Mouse (Mus musculus) spleen, adult 2 months (tissue): ENCODE data around the gene Hsd17b1. TPM values are rescaled to one million over a fixed set of nuclear protein-coding genes. Genes with fewer than 3 reads are reported as not detected.

Source experiments
- DNase-seq, 2 experiments: peaks; one replicate each; pipeline versions ENCODE4 v3.0.0 to v3.0.0-alpha.2; 2012 to 2021; ENCODE audit warnings: low spot score in 2 of 2, low read depth in 1 of 2
- H3K27ac ChIP-seq: fragments of 200-500 bp; 2 replicates; pipeline ENCODE4 v1.5.1; 2012; ENCODE audit warnings: low read length, inconsistent platforms; ENCODE audit not compliant: insufficient read depth
- H3K27me3 ChIP-seq: fragments of 200-500 bp; 2 replicates; pipeline ENCODE4 v1.6.1; 2012; ENCODE audit warnings: mild to moderate bottlenecking, moderate library complexity, low read length, inconsistent platforms; ENCODE audit not compliant: control insufficient read depth, insufficient read depth
- H3K36me3 ChIP-seq: fragments of 200-500 bp; 2 replicates; pipeline ENCODE4 v1.6.1; 2012; ENCODE audit warnings: mild to moderate bottlenecking, low read length, inconsistent platforms; ENCODE audit not compliant: control insufficient read depth, insufficient read depth
- H3K4me1 ChIP-seq: fragments of 200-500 bp; 2 replicates; pipeline ENCODE4 v1.6.1; 2011; ENCODE audit warnings: inconsistent platforms; ENCODE audit not compliant: control insufficient read depth, insufficient read depth, insufficient read length
- H3K4me3 ChIP-seq: fragments of 200-500 bp; 2 replicates; pipeline ENCODE4 v1.5.1; 2011; ENCODE audit warnings: mild to moderate bottlenecking, inconsistent platforms; ENCODE audit not compliant: insufficient read depth, insufficient read length; ENCODE audit errors: extremely low read depth
- CTCF ChIP-seq: fragments of 200-500 bp; IDR thresholded peaks from 2 replicates; pipeline ENCODE4 v1.5.1; 2011; ENCODE audit warnings: mild to moderate bottlenecking, inconsistent platforms; ENCODE audit not compliant: insufficient read depth, insufficient read length, insufficient replicate concordance; ENCODE audit errors: extremely low read depth
- POLR2A ChIP-seq: fragments of 200-500 bp; IDR thresholded peaks from 2 replicates; pipeline ENCODE4 v1.6.1; 2011; ENCODE audit warnings: low read depth, low read length, inconsistent platforms
- WGBS: fragments of 180-500 bp; shearing (Covaris S2); methylation state at CpG from one replicate; pipeline ENCODE4 v1.1.7; 2018; 5-methylcytosine and 5-hydroxymethylcytosine counted together
- polyA plus RNA-seq: library from polyadenylated mRNA; depleted of rRNA; stranded (reverse); fragments of >200 nt; gene quantifications from 2 replicates; pipeline ENCODE4 v1.2.3, GENCODE M21; 2012

Gene Hsd17b1
- polyA plus RNA-seq, 1 experiment: 1.2 TPM

DNA sequence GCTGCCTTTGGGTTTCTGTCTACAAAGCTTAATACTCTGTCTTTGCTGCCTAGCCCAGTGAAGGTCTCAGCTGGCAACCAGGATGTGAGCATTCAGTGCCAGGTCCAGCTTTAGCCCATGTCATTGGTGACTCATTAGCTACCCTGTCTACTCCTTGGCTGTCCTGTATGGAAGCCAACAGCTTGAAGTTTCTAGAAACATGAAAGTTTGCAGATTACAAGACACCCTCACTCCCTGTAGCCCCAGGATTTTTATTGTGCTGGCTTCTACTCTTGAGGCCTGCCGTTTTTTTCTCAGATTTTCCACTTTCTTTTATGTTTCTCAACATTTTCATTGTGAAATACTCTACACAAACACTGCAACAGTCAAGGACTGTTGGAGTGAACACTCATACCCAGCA is 11.7 kb downstream of the Hsd17b1 start:
- TF ChIP-seq CTCF: no peak
- no peak for TF ChIP-seq POLR2A
- Histone ChIP-seq H3K27ac (no peak overlapping the region), H3K27me3 (no peaks in the 10 kb centered on the region), H3K36me3 (peaks cover 27% of the 10 kb centered on the region), H3K4me3 (no peak overlapping the region), H3K4me1 (peaks cover 13% of the 10 kb centered on the region; the same call in 1 of the 2 replicates)
- DNase-seq: no peak
- WGBS: 94% methylated on average over 1 of the region's 1 CpGs

DNA sequence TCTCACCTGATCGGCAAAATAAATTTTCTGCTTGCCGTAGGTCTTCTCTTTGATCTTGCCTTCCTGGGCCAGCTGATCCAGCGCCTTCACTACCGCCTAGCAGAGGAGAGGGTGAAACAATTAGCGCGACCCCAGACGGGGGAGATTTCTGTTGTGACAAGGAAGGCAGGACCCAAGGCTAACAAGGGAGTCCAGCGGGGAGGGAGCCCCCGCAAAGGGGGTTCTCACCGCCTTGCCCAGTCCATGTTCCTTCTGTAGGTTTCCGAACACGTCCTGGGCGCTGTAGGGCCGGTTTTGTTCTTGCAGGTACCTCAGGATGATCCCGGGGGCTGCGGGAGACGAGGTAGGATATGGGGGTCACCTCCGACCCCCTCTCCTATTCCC is 16.7 kb downstream of the Hsd17b1 start:
- no peaks in the 10 kb centered on the region for H3K27me3 ChIP-seq
- no peak for DNase-seq
- no peak for TF ChIP-seq CTCF
- peak overlapping the region; percentile 96 for H3K4me3 ChIP-seq
- no peak overlapping the region for H3K27ac ChIP-seq
- no peaks in the 10 kb centered on the region; the same call in 1 of the 2 replicates for H3K4me1 ChIP-seq
- peaks cover 42% of the 10 kb centered on the region for H3K36me3 ChIP-seq
- WGBS: under 1% methylated on average over 18 of the region's 18 CpGs

DNA sequence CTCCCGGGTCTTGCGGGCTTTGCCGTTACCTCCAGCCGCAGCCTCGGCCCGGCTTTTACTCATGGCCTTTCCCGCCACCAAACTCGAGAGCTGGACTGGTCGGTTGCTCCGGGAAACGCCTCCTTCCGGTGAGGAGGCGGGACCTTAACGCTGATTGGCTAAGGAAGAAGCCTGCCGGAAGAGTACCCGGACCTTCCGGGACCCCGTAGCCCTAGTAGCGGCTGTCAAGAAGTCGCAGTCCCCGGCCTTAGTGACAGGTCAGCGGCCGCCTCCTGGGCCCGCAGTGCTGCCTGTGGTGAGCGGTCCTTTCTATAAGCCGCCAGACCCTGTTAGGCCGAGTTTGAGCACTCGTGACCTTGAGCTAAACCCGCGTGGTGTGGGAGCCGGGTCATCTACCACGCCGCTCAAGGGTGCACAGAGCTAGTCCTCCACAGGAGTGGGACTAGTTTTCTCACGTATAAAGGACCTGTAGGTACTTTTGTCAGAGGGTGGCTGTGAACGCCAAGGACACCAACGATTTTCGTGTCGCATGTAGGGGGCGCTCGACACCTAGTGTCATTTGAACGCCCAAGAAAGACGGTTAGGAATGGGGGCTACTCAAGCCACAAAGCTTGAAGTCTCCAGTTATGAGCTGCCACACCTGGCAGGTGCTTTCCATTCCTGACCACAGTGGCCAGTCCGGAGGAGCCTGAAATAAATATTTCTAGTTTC is 17.3 kb downstream of the Hsd17b1 start, which contains the start of gene Psmc3ip:
Gene Psmc3ip (minus strand): TSS at position 123 of the 711 bp plus-strand sequence.
- TF ChIP-seq CTCF (peak; percentile 74; the same call in 1 of the 2 replicates), POLR2A (no peak; the same call in 1 of the 2 replicates)
- Histone ChIP-seq H3K36me3 (peaks cover 43% of the 10 kb centered on the region), H3K27ac (peak within 1 kb of the TSS; percentile 85), H3K27me3 (no peaks in the 10 kb centered on the region), H3K4me1 (no peaks in the 10 kb centered on the region; the same call in 1 of the 2 replicates), H3K4me3 (peak within 1 kb of the TSS; percentile 96)
- DNase-seq: peak; percentile 88 to 95
- WGBS: under 1% methylated on average over 43 of the region's 43 CpGs

DNA sequence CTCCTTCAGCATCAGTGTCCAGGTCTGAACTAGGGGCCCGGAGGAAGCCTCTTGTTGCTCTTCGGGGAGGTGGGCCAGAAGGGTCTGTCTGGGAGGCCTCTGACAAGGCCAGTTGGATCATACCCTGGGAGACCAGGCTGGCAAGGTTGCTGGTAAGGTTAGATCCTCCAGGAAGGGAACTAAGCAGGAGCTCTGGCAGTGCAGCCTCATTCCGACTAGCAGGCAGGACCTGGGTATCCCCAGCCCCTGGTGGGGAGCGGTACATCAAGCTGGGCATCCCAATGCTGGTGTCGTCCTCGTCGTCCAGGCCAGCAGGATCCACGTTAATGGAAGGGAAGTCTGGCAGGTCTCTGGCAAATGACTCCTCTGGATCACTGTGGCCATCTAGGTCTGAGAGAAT is 20.0 kb downstream of the Hsd17b1 start:
- Histone ChIP-seq H3K4me3 (no peak overlapping the region), H3K27me3 (no peaks in the 10 kb centered on the region), H3K4me1 (no peaks in the 10 kb centered on the region; the same call in 1 of the 2 replicates), H3K27ac (no peak overlapping the region), H3K36me3 (peaks cover 47% of the 10 kb centered on the region)
- 95% methylated on average over 8 of the region's 8 CpGs for WGBS
- no peak for DNase-seq
- TF ChIP-seq POLR2A (no peak), CTCF (no peak)

DNA sequence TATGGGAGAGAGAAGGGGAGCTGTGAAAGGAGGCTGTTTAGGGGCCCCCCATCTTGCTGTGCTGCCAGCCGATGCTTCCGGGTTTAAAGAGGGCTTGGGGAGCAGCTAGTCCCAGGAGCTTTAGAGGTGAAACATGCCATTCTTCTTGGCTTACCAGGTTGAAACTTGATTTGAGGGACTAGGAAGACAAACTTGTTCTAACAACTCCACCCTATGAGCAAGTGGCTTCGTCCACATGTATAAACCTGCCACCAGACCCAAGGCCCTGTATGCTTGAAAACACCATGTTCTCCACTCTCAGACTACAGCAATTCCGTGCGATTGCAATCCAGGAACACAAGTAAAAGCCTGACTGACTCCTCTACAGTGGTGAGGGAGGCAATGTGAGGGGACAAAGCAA is 24.8 kb downstream of the Hsd17b1 start:
- H3K27ac ChIP-seq: no peak overlapping the region
- DNase-seq: no peak
- 92% methylated on average over 5 of the region's 5 CpGs for WGBS
- no peaks in the 10 kb centered on the region for H3K4me1 ChIP-seq
- no peak for TF ChIP-seq POLR2A
- no peak for TF ChIP-seq CTCF
- H3K4me3 ChIP-seq: no peak overlapping the region
- H3K27me3 ChIP-seq: no peaks in the 10 kb centered on the region
- peaks cover 54% of the 10 kb centered on the region for H3K36me3 ChIP-seq

DNA sequence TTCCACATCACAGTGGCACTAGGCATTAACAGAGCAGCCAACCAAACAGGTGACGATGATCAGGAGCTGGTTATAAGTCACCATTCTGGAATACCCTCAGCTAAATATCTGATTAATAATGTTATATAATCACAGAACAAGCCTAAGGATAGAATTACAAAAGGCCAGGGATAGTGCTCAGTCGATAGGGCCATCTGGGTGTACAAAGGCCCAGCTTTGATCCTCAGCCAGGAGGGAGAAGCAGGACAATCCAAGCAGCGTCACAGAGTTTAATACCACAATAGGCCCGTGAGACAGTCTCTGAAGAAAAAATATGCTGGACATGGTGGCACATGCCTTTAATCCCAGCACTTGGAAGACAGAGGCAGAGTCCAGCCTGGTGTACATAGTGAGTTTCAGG is 31.1 kb downstream of the Hsd17b1 start:
- no peak overlapping the region for H3K27ac ChIP-seq
- H3K4me1 ChIP-seq: no peaks in the 10 kb centered on the region; the same call in 1 of the 2 replicates
- WGBS: 88% methylated on average over 4 of the region's 4 CpGs
- H3K27me3 ChIP-seq: no peaks in the 10 kb centered on the region
- DNase-seq: no peak
- TF ChIP-seq CTCF (no peak), POLR2A (no peak)
- no peak overlapping the region for H3K4me3 ChIP-seq
- peaks cover 10% of the 10 kb centered on the region for H3K36me3 ChIP-seq

DNA sequence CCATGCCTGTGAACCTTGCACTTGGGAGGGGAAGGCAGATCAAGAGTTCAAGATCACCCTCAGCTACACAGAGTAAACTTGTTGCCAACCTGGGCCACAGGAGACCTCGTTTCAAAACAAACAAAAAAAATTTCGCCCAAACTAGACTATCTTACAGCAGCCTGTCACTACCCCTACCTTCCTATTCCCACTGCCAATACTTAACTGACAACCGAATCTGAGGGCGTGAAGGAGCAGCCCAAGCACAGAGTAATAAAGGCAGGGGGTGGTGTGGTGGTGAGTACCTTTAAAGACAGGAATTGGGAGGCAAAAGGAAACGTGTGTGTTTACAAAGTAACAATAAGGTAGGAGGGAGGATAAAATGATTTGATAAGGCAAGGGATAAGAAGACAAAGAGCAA is 32.5 kb downstream of the Hsd17b1 start:
- no peaks in the 10 kb centered on the region for H3K27me3 ChIP-seq
- peaks cover 5% of the 10 kb centered on the region; the same call in 1 of the 2 replicates for H3K4me1 ChIP-seq
- 84% methylated on average over 5 of the region's 5 CpGs for WGBS
- H3K36me3 ChIP-seq: peaks cover 5% of the 10 kb centered on the region
- DNase-seq: no peak
- H3K4me3 ChIP-seq: no peak overlapping the region
- H3K27ac ChIP-seq: no peak overlapping the region
- TF ChIP-seq CTCF (no peak), POLR2A (no peak)
